14 mouse cellular contexts compared by ENCODE assay signal in genomic region chr11:80482921-80483320, GRCm38 (mm10). TPM values are rescaled to one million over a fixed set of nuclear protein-coding genes. Genes with fewer than 3 reads are reported as not detected.
DNase-seq lines count a peak whose midpoint lies in the region; ATAC-seq and TF ChIP-seq lines count a peak whose summit lies in the region.
"Had no signal": no experiment of that assay in that cellular context is flagged by ENCODE, and none has a peak within 500 bp of the region (broad histone marks: within the 10 kb centered on the region; RNA-seq: fewer than 3 reads in every experiment).

No protein-coding gene starts in this region.

- H3K9ac ChIP-seq in midbrain, embryonic 16.5 days (ENCODE audit: low read depth, low read length), result peak overlapping the region; percentile 57
- H3K9ac ChIP-seq in intestine, embryonic 15.5 days, result no peak overlapping the region
- H3K9ac ChIP-seq: limb, embryonic 15.5 days; lung, embryonic 15.5 days had no signal

- peak; percentile 80 for DNase-seq in cerebellum, adult 11-12 months
- no peak for DNase-seq in cerebellum, adult 11 months
- peak in 1 of 2 experiments; percentile 41 for DNase-seq in left cerebral cortex, adult 2 months (ENCODE audit: extremely low spot score in 1 of 2, low spot score in 2 of 2)
- DNase-seq in left cerebral cortex, postnatal 4 days, result no peak
- no peak for DNase-seq in ovary, postnatal 10 days (ENCODE audit: low spot score)
- DNase-seq: gastrocnemius, postnatal 36 days; spleen, adult 18-20 months had no signal

- no peak for ATAC-seq in midbrain, embryonic 16.5 days
- ATAC-seq in intestine, embryonic 15.5 days, result no peak
- ATAC-seq: intestine, postnatal 0 days; Patski had no signal

- intact Hi-C loops in left cerebral cortex, adult 2 months (cut with DNase I), result no loop called here
- intact Hi-C loops in left cerebral cortex, postnatal 4 days (cut with DNase I), result loop anchor here (5.0 kb wide), 2 partner anchors 34 to 69 kb away; no protein-coding TSS in a partner anchor

- TF ChIP-seq CTCF in left cerebral cortex, adult 2 months (IDR thresholded peaks at IDR 0.05), result no peak
- TF ChIP-seq CTCF in cortical plate, adult 2 months (IDR thresholded peaks at IDR 0.05; ENCODE audit: extremely low read depth, insufficient read depth, low read length), result no peak

- 76% methylated on average over 7 of the region's 7 CpGs for WGBS in midbrain, embryonic 16.5 days
- 87% methylated on average over 7 of the region's 7 CpGs for WGBS in intestine, embryonic 15.5 days

- no peaks in the 10 kb centered on the region for H3K36me3 ChIP-seq in midbrain, embryonic 16.5 days (ENCODE audit: control insufficient read depth, insufficient read depth, low read length)
- H3K36me3 ChIP-seq in intestine, embryonic 15.5 days, result no peaks in the 10 kb centered on the region
- H3K36me3 ChIP-seq: lung, embryonic 15.5 days had no signal

- peak overlapping the region; percentile 96 for H3K27ac ChIP-seq in left cerebral cortex, adult 2 months
- peak overlapping the region; percentile 51 for H3K27ac ChIP-seq in cortical plate, adult 2 months (ENCODE audit: insufficient read depth, low read length)
- H3K27ac ChIP-seq in midbrain, embryonic 16.5 days (ENCODE audit: low read length), result peak overlapping the region; percentile 86
- no peak overlapping the region for H3K27ac ChIP-seq in intestine, embryonic 15.5 days
- H3K27ac ChIP-seq: limb, embryonic 15.5 days; lung, embryonic 15.5 days had no signal

- TF ChIP-seq POLR2A in cortical plate, adult 2 months (IDR thresholded peaks at IDR 0.05; ENCODE audit: extremely low read depth, insufficient read depth, low read length), result no peak

- H3K9me3 ChIP-seq in midbrain, embryonic 16.5 days (replicated peaks; ENCODE audit: control insufficient read depth, low read length, poor library complexity, severe bottlenecking), result no peaks in the 10 kb centered on the region
- H3K9me3 ChIP-seq in intestine, embryonic 15.5 days, result no peaks in the 10 kb centered on the region
- H3K9me3 ChIP-seq: limb, embryonic 15.5 days; lung, embryonic 15.5 days had no signal

- peak overlapping the region; percentile 88 for H3K4me3 ChIP-seq in left cerebral cortex, adult 2 months
- peak overlapping the region; percentile 100 for H3K4me3 ChIP-seq in cortical plate, adult 2 months (ENCODE audit: insufficient read depth, low read length)
- peak overlapping the region; percentile 12 for H3K4me3 ChIP-seq in midbrain, embryonic 16.5 days (ENCODE audit: low read depth, low read length)
- H3K4me3 ChIP-seq in intestine, embryonic 15.5 days (replicated peaks), result no peak overlapping the region
- H3K4me3 ChIP-seq: limb, embryonic 15.5 days; lung, embryonic 15.5 days had no signal

- H3K4me1 ChIP-seq in cortical plate, adult 2 months (ENCODE audit: control insufficient read depth, insufficient read depth, low read length), result peaks cover 13% of the 10 kb centered on the region
- peaks cover 49% of the 10 kb centered on the region for H3K4me1 ChIP-seq in midbrain, embryonic 16.5 days (ENCODE audit: control insufficient read depth, insufficient read depth, low read length)
- peaks cover 2% of the 10 kb centered on the region for H3K4me1 ChIP-seq in intestine, embryonic 15.5 days (replicated peaks)

- H3K27me3 ChIP-seq in midbrain, embryonic 16.5 days (ENCODE audit: control insufficient read depth, insufficient read depth, low read depth, low read length), result no peaks in the 10 kb centered on the region
- H3K27me3 ChIP-seq in intestine, embryonic 15.5 days (replicated peaks), result 0 out of 2 replicates have a peak, but pooled peaks cover 2% of the 10 kb centered on the region
- H3K27me3 ChIP-seq: limb, embryonic 15.5 days; Patski had no signal

- H3K4me2 ChIP-seq in midbrain, embryonic 16.5 days (ENCODE audit: low read length), result peak overlapping the region; percentile 83
- no peak overlapping the region for H3K4me2 ChIP-seq in intestine, embryonic 15.5 days (replicated peaks)
- H3K4me2 ChIP-seq: limb, embryonic 15.5 days; lung, embryonic 15.5 days had no signal

RNA-seq across cellular contexts. Expression of gene Cdk5r1, which starts 6.1 kb away (rescaled TPM):
- 100 to 1,000 TPM; 329 to 334 TPM for total RNA-seq in left cerebral cortex, adult 2 months (2021)
- 100 to 1,000 TPM; 380 to 382 TPM for total RNA-seq in left cerebral cortex, postnatal 4 days (2021)
- 215 and 234 TPM in 2 replicates for polyA plus RNA-seq in cortical plate, adult 2 months (2012; rRNA removed)
- polyA plus RNA-seq in midbrain, embryonic 16.5 days (2015; fragmentation: Nextera tagmentation; extraction: Ambion mirVana), result 90.2 and 91.0 TPM in 2 replicates
- 1.4 and 1.8 TPM in 2 replicates for polyA plus RNA-seq in intestine, embryonic 15.5 days (2015; fragmentation: Nextera tagmentation; extraction: Ambion mirVana)

RNA-seq across cellular contexts. Expression of gene Psmd11, which starts 54.5 kb away (rescaled TPM):
- 100 to 1,000 TPM; 102 to 103 TPM for total RNA-seq in left cerebral cortex, adult 2 months (2021)
- 100 to 1,000 TPM; 117 to 120 TPM for total RNA-seq in left cerebral cortex, postnatal 4 days (2021)
- 63.5 and 67.0 TPM in 2 replicates for polyA plus RNA-seq in cortical plate, adult 2 months (2012; rRNA removed)
- polyA plus RNA-seq in midbrain, embryonic 16.5 days (2015; fragmentation: Nextera tagmentation; extraction: Ambion mirVana), result 270 and 301 TPM in 2 replicates
- polyA plus RNA-seq in intestine, embryonic 15.5 days (2015; fragmentation: Nextera tagmentation; extraction: Ambion mirVana), result 269 and 297 TPM in 2 replicates

Comparison
In these comparisons a context has a peak if more than half of its experiments do, and no peak if none do; other contexts are left out.
1. RNA of gene Cdk5r1, which starts 6.1 kb away (polyA plus RNA-seq): 215 to 234 TPM in cortical plate, adult 2 months and 90.2 to 91.0 TPM in midbrain, embryonic 16.5 days; 1.4 to 1.8 TPM in intestine, embryonic 15.5 days; every median in the first group is over 10 times any median in the second.